Mouse (Mus musculus): ENCODE results near the gene Gm17689. TPM values are rescaled to one million over a fixed set of nuclear protein-coding genes. Genes with fewer than 3 reads are reported as not detected.

Gene Gm17689
- polyA plus RNA-seq (2014; fragmentation: Nextera tagmentation; extraction: Ambion mirVana), result not detected in 2 replicates

GRCm38 (mm10) chr9:36582535-36582934 lies at the start of gene Gm17689:
TSS of gene Gm17689 (minus strand) at chr9:36582635.
- H3K4me2 ChIP-seq (ENCODE audit: low read depth, low read length), result no peak within 1 kb of the TSS
- H3K27ac ChIP-seq (replicated peaks; ENCODE audit: low read depth, low read length), result no peak within 1 kb of the TSS
- no peak within 1 kb of the TSS for H3K4me3 ChIP-seq (ENCODE audit: low read depth, low read length)
- H3K9ac ChIP-seq (replicated peaks; ENCODE audit: low read length), result no peak within 1 kb of the TSS
- H3K9me3 ChIP-seq (replicated peaks; ENCODE audit: control insufficient read depth, low read length), result no peaks in the 10 kb centered on the region
- no peaks in the 10 kb centered on the region for H3K36me3 ChIP-seq (replicated peaks; ENCODE audit: control insufficient read depth, insufficient read depth, low read depth, low read length)
- 68% methylated on average over 1 of the region's 1 CpGs for WGBS
- H3K4me1 ChIP-seq (ENCODE audit: control insufficient read depth, insufficient read depth, low read length), result no peaks in the 10 kb centered on the region
- H3K27me3 ChIP-seq (ENCODE audit: control insufficient read depth, insufficient read depth, low read length), result no peaks in the 10 kb centered on the region
- ATAC-seq (replicated peaks; ENCODE audit: insufficient number of reproducible peaks, low FRiP score, low TSS enrichment, low read depth), result no peak
- DNase-seq (ENCODE audit: low spot score), result no peak

GRCm38 (mm10) chr9:36541863-36542262 lies 40.6 kb downstream of the Gm17689 start, which contains the start of gene Gm5615:
TSS of gene Gm5615 (minus strand) at chr9:36541963.
- no peak within 1 kb of the TSS for H3K4me2 ChIP-seq (ENCODE audit: low read depth, low read length)
- ATAC-seq (replicated peaks; ENCODE audit: insufficient number of reproducible peaks, low FRiP score, low TSS enrichment, low read depth) (no peak), DNase-seq (ENCODE audit: low spot score) (no peak)
- no peak within 1 kb of the TSS for H3K9ac ChIP-seq (replicated peaks; ENCODE audit: low read length)
- no peaks in the 10 kb centered on the region for H3K9me3 ChIP-seq (replicated peaks; ENCODE audit: control insufficient read depth, low read length)
- H3K4me3 ChIP-seq (ENCODE audit: low read depth, low read length), result no peak within 1 kb of the TSS
- no peak within 1 kb of the TSS for H3K27ac ChIP-seq (replicated peaks; ENCODE audit: low read depth, low read length)
- no peaks in the 10 kb centered on the region for H3K36me3 ChIP-seq (replicated peaks; ENCODE audit: control insufficient read depth, insufficient read depth, low read depth, low read length)
- no peaks in the 10 kb centered on the region for H3K4me1 ChIP-seq (ENCODE audit: control insufficient read depth, insufficient read depth, low read length)
- no peaks in the 10 kb centered on the region for H3K27me3 ChIP-seq (ENCODE audit: control insufficient read depth, insufficient read depth, low read length)
- WGBS, result 88% methylated on average over 2 of the region's 2 CpGs

Other genes with a start within 250 kb of the Gm17689 start
- not detected in 2 replicates for gene Gm7257, start 150.8 kb downstream of the Gm17689 start, polyA plus RNA-seq (2014; fragmentation: Nextera tagmentation; extraction: Ambion mirVana)
- gene Gm9513, start 107.0 kb downstream of the Gm17689 start, polyA plus RNA-seq (2014; fragmentation: Nextera tagmentation; extraction: Ambion mirVana), result not detected in 2 replicates
- gene Gm5615, start 40.7 kb downstream of the Gm17689 start, polyA plus RNA-seq (2014; fragmentation: Nextera tagmentation; extraction: Ambion mirVana), result not detected in 2 replicates
- not detected in 2 replicates for gene A630095E13Rik, start 60.7 kb upstream of the Gm17689 start, polyA plus RNA-seq (2014; fragmentation: Nextera tagmentation; extraction: Ambion mirVana)
- not detected in 2 replicates for gene Acrv1, start 110.6 kb upstream of the Gm17689 start, polyA plus RNA-seq (2014; fragmentation: Nextera tagmentation; extraction: Ambion mirVana)
- gene Chek1, start 144.4 kb upstream of the Gm17689 start, polyA plus RNA-seq (2014; fragmentation: Nextera tagmentation; extraction: Ambion mirVana), result 65.9 and 68.6 TPM in 2 replicates
- gene Stt3a, start 185.0 kb upstream of the Gm17689 start, polyA plus RNA-seq (2014; fragmentation: Nextera tagmentation; extraction: Ambion mirVana), result 212 and 214 TPM in 2 replicates
- 71.0 and 73.6 TPM in 2 replicates for gene Ei24, start 214.8 kb upstream of the Gm17689 start, polyA plus RNA-seq (2014; fragmentation: Nextera tagmentation; extraction: Ambion mirVana)
- 107 and 110 TPM in 2 replicates for gene Fez1, start 239.2 kb upstream of the Gm17689 start, polyA plus RNA-seq (2014; fragmentation: Nextera tagmentation; extraction: Ambion mirVana)

Measured in embryonic facial prominence, embryonic 11.5 days (tissue).